Mouse (Mus musculus) adipocyte (in vitro differentiated cells): Measurements from ENCODE around the gene Agbl2.

Experiments
- DNase-seq: peaks from one replicate; pipeline ENCODE4 v3.0.0-alpha.2; 2016; ENCODE audit warnings: low spot score

Gene Agbl2

GRCm38 (mm10) chr2:90871180-90871961, 88.8 kb downstream of the Agbl2 start:
- peak; percentile 83 for DNase-seq

GRCm38 (mm10) chr2:90874025-90874424, 91.5 kb downstream of the Agbl2 start:
- no peak for DNase-seq

- DNase-seq, result no peak
Measured at GRCm38 (mm10) chr2:90875239-90875638, 92.7 kb downstream of the Agbl2 start.

- DNase-seq, result no peak
Measured at GRCm38 (mm10) chr2:90877584-90878259, 95.2 kb downstream of the Agbl2 start.

- no peak for DNase-seq
Measured at GRCm38 (mm10) chr2:90879419-90879818, 96.9 kb downstream of the Agbl2 start.

- DNase-seq, result no peak
Measured at GRCm38 (mm10) chr2:90880144-90880785, 97.7 kb downstream of the Agbl2 start.

GRCm38 (mm10) chr2:90881824-90882223, 99.3 kb downstream of the Agbl2 start:
- DNase-seq, result no peak
